Mouse (Mus musculus) lung, adult 18-20 months (tissue): ENCODE results near the gene Pparg.

Source experiments
- DNase-seq, 2 experiments: peaks; one replicate each; pipeline ENCODE4 v3.0.0; 2022; ENCODE audit warnings: mixed read lengths in 2 of 2

Gene Pparg

DNA sequence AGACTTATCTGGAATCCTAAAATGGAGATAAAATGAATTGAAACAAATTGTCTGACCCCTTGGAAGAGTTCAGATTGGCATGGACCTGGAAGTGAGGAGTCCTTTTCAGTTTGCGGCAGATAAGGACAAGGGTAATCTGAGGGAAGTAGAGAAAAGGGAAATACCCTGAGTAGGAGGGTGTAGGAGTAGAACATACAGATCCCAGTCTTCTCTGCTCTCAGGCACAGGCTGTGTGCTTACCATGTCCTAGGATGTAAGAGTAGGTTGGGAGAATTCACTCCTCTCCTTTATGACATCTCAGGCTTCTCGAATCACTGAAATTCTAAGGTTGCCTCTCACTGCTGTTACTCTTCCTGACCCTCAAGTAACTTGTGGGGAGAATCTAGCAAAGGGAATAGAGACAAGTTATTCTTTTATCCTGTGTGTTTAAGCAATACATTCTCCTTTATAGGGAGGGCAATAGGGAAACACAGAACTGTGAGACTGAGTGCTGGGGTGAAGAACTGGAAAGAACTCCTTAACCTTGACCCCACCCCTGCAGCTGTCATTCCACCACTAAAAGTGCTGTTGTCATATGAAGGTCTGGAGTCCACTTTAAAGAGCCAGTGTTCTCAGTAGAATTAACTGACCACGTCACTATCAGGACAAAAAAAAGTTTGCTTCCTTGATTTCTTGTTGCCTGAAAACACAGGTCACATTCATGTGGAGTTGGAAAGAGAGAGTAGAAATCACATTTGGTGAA lies 6.3 kb downstream of the Pparg start:
- no peak for DNase-seq

DNA sequence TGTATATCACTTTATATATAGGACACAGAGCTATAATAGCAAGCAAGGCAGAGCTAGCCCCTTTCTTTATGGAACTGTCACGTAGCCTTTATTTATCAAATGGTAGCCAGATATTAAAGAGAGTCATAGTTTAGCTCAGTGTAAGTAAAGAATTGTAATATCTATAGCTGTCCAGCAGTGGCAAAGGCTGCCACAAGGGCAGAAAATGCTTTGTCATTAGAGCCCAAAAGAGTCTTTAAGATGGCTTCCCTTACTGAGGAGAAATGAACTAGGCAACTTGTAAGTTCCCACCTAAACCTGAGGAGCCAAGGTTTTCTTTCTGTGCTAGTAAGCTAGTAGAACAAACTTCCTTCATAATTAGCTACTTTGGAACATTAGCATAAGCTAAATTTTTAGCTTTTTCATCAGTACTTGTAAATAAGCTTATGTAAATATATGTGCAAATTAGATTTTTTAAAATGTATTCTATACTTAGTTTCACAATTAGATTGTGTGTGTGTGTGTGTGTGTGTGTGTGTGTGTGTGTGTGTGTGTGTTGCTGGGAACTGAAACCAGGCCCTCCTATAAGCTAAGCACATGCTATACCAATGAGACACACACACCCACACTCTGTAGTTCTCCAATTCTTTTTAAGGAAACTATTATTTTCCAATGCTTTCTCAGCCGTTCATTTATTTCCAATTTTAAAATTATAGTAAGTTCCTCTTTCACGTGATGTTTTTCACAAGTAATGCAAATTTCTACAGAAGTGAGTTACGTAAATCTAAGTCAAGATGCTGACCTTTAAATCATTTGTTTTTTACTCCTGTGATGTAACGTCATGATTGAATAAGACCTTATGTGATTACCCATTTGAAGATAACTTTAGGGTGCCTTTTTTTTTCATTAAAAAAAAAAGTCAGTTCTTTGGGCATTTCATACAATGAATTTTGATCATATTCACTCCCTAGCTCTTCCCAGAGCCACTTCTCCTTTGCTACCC lies 14.4 kb downstream of the Pparg start:
- no peak for DNase-seq

DNA sequence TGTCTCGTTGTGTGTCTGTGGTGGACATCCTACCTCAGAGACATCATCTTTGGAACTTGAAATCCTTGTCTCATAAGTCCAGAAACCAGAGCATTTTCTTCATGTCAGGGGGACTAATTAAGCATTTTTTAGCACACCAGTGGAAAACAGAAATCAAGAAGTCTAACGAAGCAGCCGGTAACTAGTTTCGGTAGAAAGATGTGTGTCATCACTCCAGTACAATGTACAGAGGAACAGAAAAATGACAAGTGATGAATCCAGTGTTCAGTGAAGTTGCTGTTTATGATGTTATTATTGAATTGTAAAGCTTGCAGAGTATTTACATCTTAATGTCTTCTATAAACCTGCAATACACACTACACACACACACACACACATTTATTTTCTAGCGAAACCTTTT lies 19.8 kb downstream of the Pparg start:
- no peak for DNase-seq

DNA sequence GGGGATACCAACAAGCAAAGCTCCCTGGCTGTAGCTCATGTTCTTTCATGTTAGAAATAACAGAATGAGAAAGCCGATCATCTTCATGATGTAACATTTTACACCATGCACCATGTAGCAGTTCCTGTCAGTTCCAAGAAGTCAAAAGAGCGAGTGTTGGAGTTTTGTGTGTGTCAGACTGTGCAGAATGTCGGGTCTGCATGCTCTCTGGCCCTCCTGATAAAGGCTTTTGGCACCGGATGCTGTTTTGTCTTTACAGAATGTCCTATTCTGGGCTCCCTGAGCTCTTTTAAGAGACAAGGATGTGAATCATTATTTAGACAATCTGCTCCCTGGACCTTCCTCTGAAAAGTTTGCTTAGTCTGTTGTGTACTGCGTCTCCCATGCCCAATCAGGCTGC lies 22.0 kb downstream of the Pparg start:
- DNase-seq = no peak

DNA sequence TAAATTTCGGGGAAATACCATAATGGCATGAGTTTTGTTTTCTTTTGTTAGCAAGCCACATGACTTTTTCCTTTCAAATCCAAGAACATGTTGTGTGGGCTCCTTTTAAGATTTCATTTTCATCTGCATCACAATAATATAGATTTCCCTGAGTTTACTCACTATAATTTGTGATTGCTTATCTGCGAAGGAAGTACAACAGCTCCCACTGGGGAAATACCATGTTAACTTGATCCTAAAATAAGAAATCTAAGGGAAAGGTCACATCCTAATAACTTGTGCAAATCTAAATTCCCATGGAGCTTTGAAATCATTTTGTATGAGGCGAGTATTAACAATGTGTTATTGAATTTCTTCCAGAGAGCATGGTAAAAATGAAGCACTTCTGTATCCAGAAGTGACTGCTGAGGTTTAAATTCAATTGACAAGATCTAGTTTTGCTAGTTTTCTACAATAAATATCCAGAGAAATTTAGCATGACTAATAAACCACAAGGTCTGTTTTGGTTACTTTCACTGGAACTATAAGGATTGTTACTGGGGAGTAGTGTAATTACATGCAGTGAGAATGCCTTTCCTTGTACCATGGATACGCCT lies 29.3 kb downstream of the Pparg start:
- DNase-seq = no peak

DNA sequence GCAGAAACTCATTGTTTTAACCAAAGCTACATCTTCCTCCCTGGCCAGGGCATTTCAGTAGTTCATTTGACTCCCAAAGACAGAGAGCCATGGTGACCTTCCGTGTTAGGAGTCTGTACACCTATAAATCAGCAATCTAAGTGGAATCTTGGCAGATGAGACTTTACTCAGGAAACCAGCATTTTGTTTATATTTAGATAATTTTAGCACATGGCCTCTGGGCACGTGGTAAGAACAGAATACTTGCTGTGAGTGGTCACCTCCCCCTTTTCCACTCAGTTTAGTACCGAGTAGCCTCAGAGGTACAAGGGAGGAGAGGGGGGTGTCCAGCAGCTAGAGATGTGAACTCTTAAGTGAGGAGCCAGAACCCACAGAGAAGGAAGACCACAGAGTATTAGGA lies 36.2 kb downstream of the Pparg start:
- no peak for DNase-seq

DNA sequence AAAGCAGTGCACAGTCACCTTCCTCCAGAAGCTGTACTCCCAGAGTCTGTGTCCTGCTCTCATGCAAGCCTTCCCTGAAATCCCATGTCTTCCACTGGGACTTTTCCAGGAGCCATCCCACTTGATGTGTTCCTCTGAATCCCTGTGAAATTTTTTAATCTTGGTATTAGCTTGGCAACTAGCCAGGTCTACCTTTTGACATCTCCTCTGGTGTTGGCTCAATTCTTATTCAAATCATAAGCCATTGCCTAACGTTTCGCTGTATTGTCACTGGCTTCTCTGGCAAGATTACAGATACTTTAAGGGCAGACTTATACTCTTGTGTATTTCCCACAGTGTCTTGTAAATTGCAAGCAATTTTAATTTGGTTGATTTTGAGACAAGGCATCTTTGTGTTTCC lies 43.6 kb downstream of the Pparg start:
- DNase-seq = no peak

DNA sequence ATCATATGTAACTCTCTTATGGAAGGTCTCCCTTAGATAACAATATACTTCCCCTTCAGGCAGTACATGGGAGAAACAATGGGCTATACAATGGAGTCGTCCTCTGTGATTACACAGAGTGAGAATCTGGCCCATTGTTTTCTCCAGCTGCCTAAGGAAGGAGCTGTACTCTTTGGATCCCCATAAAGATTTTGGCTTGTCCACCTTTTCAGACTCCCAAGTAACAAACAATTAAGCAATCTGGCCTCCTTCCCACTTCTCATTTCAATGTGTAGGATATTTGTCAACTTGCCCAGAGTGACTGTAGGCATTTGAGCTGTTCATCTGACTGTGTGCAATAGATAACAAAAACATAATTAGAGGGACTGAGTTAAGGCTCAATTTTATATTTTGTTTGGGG lies 50.7 kb downstream of the Pparg start:
- DNase-seq = no peak

DNA sequence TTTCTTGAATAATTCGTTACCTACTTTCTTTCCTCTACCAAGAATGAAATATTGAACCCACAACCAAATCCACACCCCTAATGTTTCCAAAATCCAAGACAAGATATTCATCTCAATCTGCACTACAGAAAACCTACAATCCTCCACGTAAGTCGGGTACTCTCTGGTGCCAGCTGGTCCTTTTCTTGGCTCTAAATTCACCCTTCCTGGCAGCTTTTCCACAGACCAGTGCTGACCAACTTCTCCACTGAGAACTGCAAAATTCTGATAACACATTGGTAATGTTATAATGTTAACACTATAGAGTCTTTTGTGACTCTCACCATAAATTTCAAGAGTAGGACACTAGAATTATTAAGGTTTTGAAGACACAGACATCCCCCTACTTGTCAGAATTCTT lies 57.4 kb downstream of the Pparg start:
- no peak for DNase-seq

DNA sequence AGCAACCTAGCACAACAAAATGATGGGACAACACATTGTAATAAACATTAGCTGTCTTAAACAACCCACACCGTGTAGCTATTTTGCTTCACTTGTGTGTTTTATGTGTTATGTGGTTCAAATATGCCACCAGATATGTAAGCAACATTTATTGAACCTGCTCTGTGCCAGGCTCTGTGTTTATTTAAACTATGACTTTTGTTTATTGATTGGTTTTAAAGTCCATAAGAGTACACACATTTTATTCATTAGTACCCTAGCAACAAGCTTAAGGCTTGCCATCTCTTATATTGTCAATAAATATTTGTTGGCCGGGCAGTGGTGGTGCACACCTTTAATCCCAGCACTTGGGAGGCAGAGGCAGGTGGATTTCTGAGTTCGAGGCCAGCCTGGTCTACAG lies 58.2 kb downstream of the Pparg start:
- DNase-seq = no peak

DNA sequence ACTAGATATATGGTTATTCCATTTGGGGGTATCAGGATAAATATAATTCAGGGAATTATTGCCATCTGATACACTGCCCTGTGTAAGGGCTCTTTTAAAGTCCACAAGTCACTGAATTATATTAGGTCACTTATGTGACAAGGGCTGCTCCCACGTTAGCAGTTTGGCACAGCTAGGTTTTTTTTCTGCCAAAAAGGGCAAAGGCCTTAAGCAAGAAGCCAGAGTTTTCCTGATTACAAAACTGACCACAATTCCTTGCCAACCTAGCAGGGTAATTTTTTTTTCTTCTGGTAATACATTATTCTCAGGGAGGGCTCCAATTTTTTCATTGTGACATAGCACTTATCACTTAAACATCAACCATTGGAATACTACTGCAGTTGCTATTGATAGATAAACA lies 60.2 kb downstream of the Pparg start:
- DNase-seq = peak; percentile 53 to 78

DNA sequence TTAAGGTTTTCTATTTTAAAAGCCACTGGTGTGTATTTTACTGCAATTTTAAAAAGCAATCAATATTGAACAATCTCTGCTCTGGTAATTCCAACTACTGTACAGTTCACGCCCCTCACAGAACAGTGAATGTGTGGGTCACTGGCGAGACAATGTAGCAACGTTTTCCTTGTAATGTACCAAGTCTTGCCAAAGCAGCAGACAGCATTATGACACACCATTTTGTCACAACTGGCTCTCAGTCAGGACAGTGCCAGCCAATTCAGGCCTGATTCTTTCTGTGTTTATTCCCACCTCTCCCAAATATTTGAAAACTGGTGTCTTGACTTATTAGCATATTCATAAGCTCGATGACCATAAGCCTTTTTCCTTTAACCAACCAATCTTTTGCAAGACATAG lies 60.9 kb downstream of the Pparg start:
- DNase-seq = peak; percentile 45 to 55

DNA sequence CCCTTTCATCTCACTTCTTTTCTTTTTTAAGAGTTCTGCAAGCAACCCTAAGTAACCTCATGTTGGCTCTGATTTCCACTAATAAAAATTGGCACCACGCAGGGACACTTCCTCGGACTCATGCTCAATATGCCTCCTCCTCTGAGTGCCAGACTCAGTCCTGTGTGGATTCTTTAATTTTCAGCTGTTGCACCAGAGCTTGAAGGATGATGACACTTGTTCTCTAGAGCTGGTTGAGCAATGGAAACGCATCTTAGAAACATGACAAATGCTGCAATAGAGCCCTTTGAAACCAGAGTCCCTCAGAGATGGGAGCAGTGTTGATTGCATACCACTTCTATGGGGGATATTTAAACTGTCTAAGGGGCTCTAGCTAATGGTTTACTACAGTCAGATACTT lies 63.7 kb downstream of the Pparg start:
- DNase-seq = peak; percentile 20 to 41

DNA sequence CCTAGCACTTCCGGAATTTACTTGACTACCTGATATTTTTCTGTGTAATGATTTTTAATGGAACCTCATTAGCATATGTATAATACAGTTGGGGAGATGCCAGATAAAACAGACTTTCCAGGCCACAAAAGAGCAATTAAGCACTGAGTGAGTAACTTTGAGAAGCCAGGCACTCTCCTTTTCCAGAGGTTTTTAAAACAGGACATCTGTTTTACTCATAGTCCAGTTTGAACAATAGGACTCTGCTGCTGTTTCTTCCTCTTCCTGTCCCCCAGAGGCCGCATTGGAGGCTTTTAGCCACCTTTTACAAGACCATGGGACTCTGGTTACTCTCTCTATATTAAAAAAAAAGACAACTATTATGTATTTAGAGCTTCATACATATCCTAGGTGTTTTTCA lies 72.0 kb downstream of the Pparg start:
- DNase-seq = no peak

DNA sequence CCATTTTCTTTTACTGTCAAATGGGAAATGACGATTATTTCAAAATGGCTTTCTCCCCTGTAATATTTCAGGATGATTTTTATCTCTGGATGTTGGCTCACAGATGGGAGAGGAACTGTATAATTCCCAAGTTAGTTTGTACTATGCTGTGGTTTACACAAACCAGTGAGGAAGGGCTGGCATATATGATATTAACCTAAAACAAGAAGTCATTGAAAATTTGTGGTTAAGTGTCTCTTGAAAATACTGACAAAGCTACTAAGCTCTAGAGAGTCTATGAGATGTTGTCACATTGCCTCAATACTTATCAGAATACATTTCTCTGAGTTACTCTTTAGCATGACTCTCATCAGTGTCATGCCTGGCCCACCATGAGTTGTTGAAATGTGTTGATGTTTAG lies 73.3 kb downstream of the Pparg start:
- no peak for DNase-seq

DNA sequence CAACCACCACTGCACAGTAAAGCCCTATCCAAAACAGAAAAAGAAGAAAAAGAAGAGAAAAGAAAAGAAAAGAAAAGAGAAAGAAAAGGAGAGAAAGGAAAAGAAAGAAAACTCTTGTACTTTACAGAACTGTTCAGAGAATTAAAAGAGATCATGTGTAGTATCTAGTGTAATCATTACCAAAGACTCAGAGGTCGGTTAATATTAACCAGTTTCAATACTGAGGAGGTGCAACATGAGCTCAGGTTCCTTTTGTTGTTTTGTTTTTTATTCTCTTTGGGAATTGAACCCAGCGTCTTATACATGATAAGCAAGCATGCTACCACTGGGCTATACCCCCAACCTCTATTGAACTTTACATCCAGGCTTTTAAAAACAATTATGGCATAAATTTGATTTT lies 74.1 kb downstream of the Pparg start:
- DNase-seq = no peak

DNA sequence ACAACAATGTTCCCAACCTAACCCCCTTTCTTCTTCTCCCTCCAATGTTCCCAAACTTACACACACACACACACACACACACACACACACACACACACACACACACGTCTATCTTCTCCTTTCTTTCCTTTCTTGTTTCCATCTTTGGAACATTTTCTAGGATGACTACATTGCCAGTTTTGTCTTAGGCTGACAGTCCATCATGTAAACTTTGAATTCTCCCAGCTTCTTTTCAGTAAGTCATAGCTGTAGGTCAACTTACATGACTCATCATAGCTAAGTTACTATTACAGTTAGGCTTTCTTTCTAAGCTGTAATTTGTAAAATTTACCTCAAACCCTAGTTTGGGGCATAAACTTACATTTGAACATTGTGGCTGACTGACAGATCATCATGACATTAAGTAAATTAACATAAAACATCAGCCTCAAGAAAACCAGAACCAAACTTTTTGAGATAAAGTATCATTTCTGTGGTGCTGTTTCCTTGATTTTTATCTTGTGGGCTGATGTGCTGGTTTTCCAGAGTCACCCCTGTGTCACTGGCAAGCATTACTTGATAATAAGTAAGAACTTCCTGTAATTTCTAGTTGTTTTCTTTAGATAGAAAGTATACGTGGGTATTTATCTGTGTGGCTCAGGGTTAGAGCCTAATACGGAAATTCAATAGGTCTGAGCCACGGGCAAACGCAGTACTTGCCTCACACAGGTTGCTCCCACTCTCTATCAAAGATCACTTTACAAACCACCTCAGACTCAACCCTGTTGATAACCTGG lies 79.7 kb downstream of the Pparg start:
- DNase-seq = no peak

DNA sequence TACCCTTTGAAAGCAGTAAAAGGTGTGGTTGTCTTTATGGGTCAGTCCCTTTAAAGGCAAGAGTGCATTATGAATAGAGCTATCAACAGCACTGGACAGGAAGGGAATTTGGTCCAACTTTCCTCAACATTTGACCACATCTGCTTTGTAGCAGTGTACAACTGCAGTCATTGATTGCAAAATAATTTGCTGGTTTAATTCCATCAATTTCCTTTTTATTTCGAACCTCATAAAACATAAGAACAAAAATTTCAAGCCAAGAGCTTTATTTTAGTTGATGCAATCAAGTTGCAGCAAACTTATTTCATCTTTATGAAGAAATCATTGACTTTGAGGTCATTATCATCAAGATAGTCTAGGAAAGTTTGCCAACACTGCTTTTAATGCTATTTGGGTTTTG lies 91.8 kb downstream of the Pparg start:
- no peak for DNase-seq

DNA sequence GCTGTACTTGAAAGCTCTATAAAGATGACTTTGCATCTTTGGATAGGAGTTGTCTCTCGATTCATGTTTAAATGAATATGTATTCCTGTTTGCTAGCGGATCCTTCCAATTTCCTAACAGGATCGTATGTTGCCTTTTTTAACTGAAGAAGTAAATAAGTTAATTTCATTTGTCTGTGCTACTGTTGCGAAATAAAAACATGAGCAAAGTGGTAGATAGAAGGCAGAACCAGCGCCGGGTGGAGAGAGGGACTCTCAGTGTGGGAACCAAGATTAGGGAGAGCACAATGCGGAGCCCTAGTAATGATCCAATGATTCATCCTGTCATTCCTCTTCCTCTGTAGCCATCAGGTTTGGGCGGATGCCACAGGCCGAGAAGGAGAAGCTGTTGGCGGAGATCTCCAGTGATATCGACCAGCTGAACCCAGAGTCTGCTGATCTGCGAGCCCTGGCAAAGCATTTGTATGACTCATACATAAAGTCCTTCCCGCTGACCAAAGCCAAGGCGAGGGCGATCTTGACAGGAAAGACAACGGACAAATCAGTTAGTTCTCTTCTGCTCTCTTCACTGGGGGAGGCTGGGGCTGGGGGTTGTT lies 102.1 kb downstream of the Pparg start:
- DNase-seq = peak; percentile 80 to 81

DNA sequence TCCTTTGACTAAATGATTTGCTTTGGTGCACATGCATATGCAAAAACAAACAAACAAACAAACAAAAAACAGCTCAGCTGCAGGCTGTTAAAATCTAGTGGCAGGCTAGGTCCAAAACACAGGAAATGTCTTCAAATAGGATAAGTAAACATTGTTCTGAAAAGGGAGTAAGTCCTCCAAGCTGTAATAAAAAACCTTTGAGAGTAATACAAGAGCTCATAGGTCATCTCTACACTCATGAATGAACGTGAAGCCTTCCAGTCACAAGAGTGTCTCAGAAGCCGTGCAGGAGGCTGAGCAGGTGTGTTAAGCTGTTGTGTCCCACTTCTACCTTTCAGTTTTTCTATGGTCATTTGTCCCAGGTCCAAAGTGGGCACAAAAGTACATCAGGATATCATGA lies 102.6 kb downstream of the Pparg start:
- no peak for DNase-seq

DNA sequence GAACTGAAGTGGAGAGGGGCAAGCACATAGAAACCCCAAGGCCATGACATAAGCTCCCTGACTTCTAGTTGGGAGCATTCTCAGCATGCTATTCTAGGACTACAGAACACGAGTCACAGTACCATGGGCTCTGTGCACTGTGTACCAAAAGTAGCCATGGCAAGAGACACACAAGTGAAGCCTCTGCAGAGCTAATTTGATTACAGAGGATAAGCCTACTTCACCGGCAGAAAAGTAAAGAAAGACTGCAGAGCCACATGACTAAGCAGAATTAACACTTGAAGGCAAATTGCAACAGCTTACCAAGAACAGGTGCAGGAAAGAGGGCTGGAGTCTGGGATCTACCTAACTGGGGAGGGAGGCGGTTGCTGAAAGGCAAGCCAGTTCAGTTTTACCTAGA lies 103.9 kb downstream of the Pparg start:
- peak; percentile 36 to 67 for DNase-seq

DNA sequence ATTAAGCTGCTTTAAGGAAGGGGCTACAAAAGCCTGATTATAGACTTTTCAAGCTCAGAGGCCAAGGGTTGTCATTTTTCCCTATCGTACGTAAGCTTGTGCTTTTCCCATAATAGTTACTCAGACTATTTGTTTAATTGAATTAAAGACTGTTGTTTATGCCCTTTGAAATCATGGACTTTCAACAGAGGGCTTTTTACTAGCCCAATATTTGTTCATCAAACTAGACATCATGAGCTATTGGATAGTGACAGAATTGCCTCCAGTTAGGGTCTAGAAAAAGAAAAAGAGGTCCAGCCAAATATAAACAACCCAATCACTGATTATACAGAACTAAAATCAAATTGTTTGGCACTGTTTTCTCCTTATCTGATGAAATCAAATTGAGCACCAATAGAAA lies 104.7 kb downstream of the Pparg start:
- DNase-seq = no peak

DNA sequence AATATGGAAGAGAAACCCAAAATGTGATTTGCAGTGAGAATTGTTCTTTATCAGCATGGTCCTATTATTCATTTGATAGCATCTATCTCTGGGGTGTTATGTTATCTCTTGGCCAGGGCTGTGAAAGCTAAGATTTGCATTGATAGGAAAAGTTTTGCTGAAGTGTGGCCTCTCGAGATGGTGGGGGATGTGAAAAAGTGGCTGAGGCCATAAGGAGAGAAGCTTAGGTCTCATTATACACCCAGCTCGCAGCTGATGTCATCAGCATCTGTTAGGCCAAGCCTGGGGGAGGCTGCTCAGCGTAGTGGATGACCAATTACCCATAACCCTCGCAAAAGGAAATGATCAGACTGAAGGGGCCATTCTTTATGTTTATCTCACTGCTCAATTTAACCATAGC lies 105.1 kb downstream of the Pparg start:
- no peak for DNase-seq
